Mouse (Mus musculus) CH12.LX (cell line): ENCODE data around the gene Tor3a. TPM values are rescaled to one million over a fixed set of nuclear protein-coding genes. Genes with fewer than 3 reads are reported as not detected.

Source experiments
- DNase-seq: peaks from one replicate; pipeline ENCODE4 v3.0.0-alpha.2; 2013; ENCODE audit errors: extremely low read depth
- H3K27ac ChIP-seq: 2 replicates; pipeline ENCODE4 v1.5.1; 2012; ENCODE audit warnings: low read depth, mild to moderate bottlenecking, control low read depth, moderate library complexity; ENCODE audit not compliant: insufficient read depth
- H3K27me3 ChIP-seq: replicated peaks from 2 replicates; pipeline ENCODE3; 2012; ENCODE audit warnings: inconsistent platforms
- H3K36me3 ChIP-seq, 2 experiments: replicated peaks in 1 of 2; 2 replicates each; pipeline versions ENCODE3 to v1.6.1; 2012; ENCODE audit warnings: inconsistent platforms in 1 of 2, low read length in 1 of 2, mild to moderate bottlenecking in 1 of 2, mixed read lengths in 1 of 2, moderate library complexity in 1 of 2; ENCODE audit not compliant: control insufficient read depth in 1 of 2, insufficient read depth in 1 of 2
- H3K4me1 ChIP-seq, 2 experiments: 2 replicates each; pipeline ENCODE4 v1.6.1; 2012; ENCODE audit warnings: inconsistent platforms in 1 of 2, moderate library complexity in 1 of 2; ENCODE audit not compliant: insufficient read depth in 2 of 2, control insufficient read depth in 1 of 2
- H3K4me2 ChIP-seq: 2 replicates; pipeline ENCODE4 v1.6.1; 2012; ENCODE audit warnings: low read depth, mild to moderate bottlenecking, control low read depth; ENCODE audit not compliant: poor library complexity, insufficient read depth, severe bottlenecking
- H3K4me3 ChIP-seq, 3 experiments: fragments of 150-350 bp in 1 of 3; sonication (generic) in 1 of 3; replicated peaks in 1 of 3; 2 replicates each; pipeline versions ENCODE3 to v1.5.1; 2011 to 2012; ENCODE audit warnings: low read depth in 2 of 3, low read length in 2 of 3, mild to moderate bottlenecking in 2 of 3, moderate library complexity in 2 of 3, control low read depth in 1 of 3, improper control_type of control experiment in 1 of 3, inconsistent platforms in 1 of 3, mixed read lengths in 1 of 3; ENCODE audit not compliant: poor library complexity in 1 of 3
- H3K79me2 ChIP-seq: replicated peaks from 2 replicates; pipeline ENCODE4 v1.6.1; 2012; ENCODE audit warnings: mild to moderate bottlenecking, moderate library complexity; ENCODE audit not compliant: control insufficient read depth, poor library complexity, insufficient read depth, severe bottlenecking; ENCODE audit errors: extremely low read depth
- H3K9ac ChIP-seq: 2 replicates; pipeline ENCODE4 v1.6.1; 2012; ENCODE audit warnings: low read depth, mild to moderate bottlenecking, control low read depth, moderate library complexity; ENCODE audit not compliant: insufficient read depth
- H3K9me3 ChIP-seq: replicated peaks from 2 replicates; pipeline ENCODE3; 2012; ENCODE audit warnings: low read length, inconsistent platforms, mixed read lengths
- BHLHE40 ChIP-seq: IDR thresholded peaks from 2 replicates; pipeline ENCODE4 v1.6.1; 2011; ENCODE audit warnings: mild to moderate bottlenecking, low read depth, low read length, improper control_type of control experiment
- CHD1 ChIP-seq: IDR thresholded peaks from 2 replicates; pipeline ENCODE4 v1.6.1; 2012; ENCODE audit warnings: low read depth, low read length, improper control_type of control experiment, inconsistent platforms
- CHD2 ChIP-seq: IDR thresholded peaks from 2 replicates; pipeline ENCODE4 v1.6.1; 2011; ENCODE audit warnings: low read length, improper control_type of control experiment
- GABPA ChIP-seq: IDR thresholded peaks from 2 replicates; pipeline ENCODE4 v1.6.1; 2012; ENCODE audit warnings: low read depth, low read length, improper control_type of control experiment, inconsistent platforms; ENCODE audit not compliant: insufficient replicate concordance
- IRF4 ChIP-seq: IDR thresholded peaks from 2 replicates; pipeline ENCODE4 v1.6.1; 2014; ENCODE audit warnings: low read depth, mild to moderate bottlenecking, inconsistent platforms, low read length, improper control_type of control experiment
- JUN ChIP-seq: IDR thresholded peaks from 2 replicates; pipeline ENCODE4 v1.6.1; 2011; ENCODE audit warnings: low read depth, mild to moderate bottlenecking, low read length, improper control_type of control experiment, moderate library complexity; ENCODE audit not compliant: insufficient read depth
- KAT2A ChIP-seq: IDR thresholded peaks from 2 replicates; pipeline ENCODE4 v1.6.1; 2012; ENCODE audit warnings: low read length, improper control_type of control experiment, inconsistent platforms; ENCODE audit not compliant: insufficient replicate concordance
- MAFK ChIP-seq: IDR thresholded peaks from 2 replicates; pipeline ENCODE4 v1.6.1; 2011; ENCODE audit warnings: low read length, improper control_type of control experiment; ENCODE audit not compliant: insufficient replicate concordance
- MAX ChIP-seq: IDR thresholded peaks from 2 replicates; pipeline ENCODE4 v1.6.1; 2011; ENCODE audit warnings: low read length, improper control_type of control experiment
- MAZ ChIP-seq: IDR thresholded peaks from 2 replicates; pipeline ENCODE4 v1.6.1; 2012; ENCODE audit warnings: low read depth, mild to moderate bottlenecking, inconsistent platforms, low read length, improper control_type of control experiment, moderate library complexity
- MYC ChIP-seq: IDR thresholded peaks from 2 replicates; pipeline ENCODE4 v1.6.1; 2011; ENCODE audit warnings: low read depth, mild to moderate bottlenecking, improper control_type of control experiment, low read length
- NRF1 ChIP-seq: IDR thresholded peaks from 2 replicates; pipeline ENCODE4 v1.6.1; 2014; ENCODE audit warnings: low read depth, mild to moderate bottlenecking, inconsistent platforms, low read length, improper control_type of control experiment, moderate library complexity
- RAD21 ChIP-seq: IDR thresholded peaks from 2 replicates; pipeline ENCODE4 v1.6.1; 2011; ENCODE audit warnings: low read depth, mild to moderate bottlenecking, low read length, improper control_type of control experiment, moderate library complexity
- RCOR1 ChIP-seq: conservative IDR thresholded peaks from 2 replicates; pipeline ENCODE4 v1.6.1; 2012; ENCODE audit warnings: low read depth, mild to moderate bottlenecking, inconsistent platforms, low read length, improper control_type of control experiment
- SIN3A ChIP-seq: IDR thresholded peaks from 2 replicates; pipeline ENCODE4 v1.6.1; 2012; ENCODE audit warnings: low read length, improper control_type of control experiment, inconsistent platforms
- SMC3 ChIP-seq: IDR thresholded peaks from 2 replicates; pipeline ENCODE4 v1.6.1; 2011; ENCODE audit warnings: low read depth, low read length, improper control_type of control experiment
- TCF12 ChIP-seq: IDR thresholded peaks from 2 replicates; pipeline ENCODE4 v1.6.1; 2014; ENCODE audit warnings: low read depth, mild to moderate bottlenecking, inconsistent platforms, low read length, improper control_type of control experiment
- USF2 ChIP-seq: conservative IDR thresholded peaks from 2 replicates; pipeline ENCODE4 v1.6.1; 2011; ENCODE audit warnings: low read depth, low read length, improper control_type of control experiment
- ZKSCAN1 ChIP-seq: IDR thresholded peaks from 2 replicates; pipeline ENCODE4 v1.6.1; 2012; ENCODE audit warnings: low read depth, inconsistent platforms, low read length, improper control_type of control experiment, borderline replicate concordance
- ZNF384 ChIP-seq: IDR thresholded peaks from 2 replicates; pipeline ENCODE4 v1.6.1; 2012; ENCODE audit warnings: low read depth, low read length, improper control_type of control experiment, inconsistent platforms
- dilution Hi-C: fragments of 300-500 bp; cut with MboI; formaldehyde crosslinking; loops from 2 replicates; pipeline ENCODE4 v1.14.3; 2020; ENCODE audit warnings: low sequenced_read_pairs; ENCODE audit not compliant: extremely low pct_unique_long_range_greater_than_20kb, extremely low pct_ligation_motif_present
- in situ Hi-C: fragments of 300-500 bp; cut with MboI; formaldehyde crosslinking; loops from 3 replicates; pipeline ENCODE4 v1.14.3; 2019; ENCODE audit warnings: low sequenced_read_pairs, low pct_ligation_motif_present, low pct_unique_long_range_greater_than_20kb, mixed read lengths
- polyA plus RNA-seq: library from polyadenylated mRNA; unstranded; fragments of >175 nt; gene quantifications from 2 replicates; pipeline ENCODE4 v1.2.1, GENCODE M21; 2012; ENCODE audit warnings: low read depth; ENCODE audit not compliant: insufficient read length
- total RNA-seq, 2 experiments: library from RNA; depleted of rRNA; stranded (reverse); fragments of 300-350 nt in 1 of 2; fragments of >200 nt in 1 of 2; gene quantifications; 2 replicates each; pipeline ENCODE4 v1.2.3; 2012 to 2014

Tor3a gene
- total and polyA plus RNA-seq, 3 experiments = 37.6 to 85.7 (median 53.8) TPM

GRCm38 (mm10) chr1:156613855-156614530, 60.2 kb downstream of the Tor3a start:
- peaks cover 7 to 21% of the 10 kb centered on the region in 2 experiments for H3K4me1 ChIP-seq
- dilution Hi-C loops (no loop called here), in situ Hi-C loops (no loop called here)
- peaks cover 0 to 8% of the 10 kb centered on the region in 2 experiments for H3K36me3 ChIP-seq
- H3K4me2 ChIP-seq = no peak overlapping the region
- no peaks in the 10 kb centered on the region for H3K9me3 ChIP-seq
- no peak for DNase-seq
- no peak overlapping the region for H3K4me3 ChIP-seq
- no peak for TF ChIP-seq MYC
- peak; percentile 22; the same call in 1 of the 2 replicates for TF ChIP-seq SIN3A
- TF ChIP-seq, all 38 proteins: peak for 1
- Histone ChIP-seq H3K27ac (no peak overlapping the region), H3K79me2 (peaks cover 31% of the 10 kb centered on the region), H3K9ac (no peak overlapping the region), H3K27me3 (no peaks in the 10 kb centered on the region)

DNA sequence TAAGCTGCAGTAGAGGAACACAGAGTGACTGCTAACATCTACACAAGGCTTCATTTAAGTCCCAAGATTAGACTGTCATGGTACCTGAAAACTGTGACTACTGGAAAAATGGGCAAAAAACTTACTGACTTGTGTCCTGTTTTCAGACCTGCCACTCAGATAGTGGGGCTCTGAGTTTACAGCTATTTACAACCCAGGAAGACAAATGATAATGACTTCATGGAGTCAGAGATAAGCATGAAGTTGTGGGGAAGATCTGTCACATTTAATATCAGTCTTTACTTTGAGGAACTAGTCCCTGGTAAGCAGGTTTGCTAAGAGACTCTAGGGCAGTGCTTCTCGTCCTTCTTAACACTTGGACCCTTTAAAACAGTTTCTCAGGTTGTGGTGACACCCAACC, 63.9 kb downstream of the Tor3a start:
- Histone ChIP-seq H3K9me3 (no peaks in the 10 kb centered on the region), H3K4me1 (peaks cover 0 to 30% of the 10 kb centered on the region in 2 experiments; a peak in 3 of 4 replicates), H3K27me3 (no peaks in the 10 kb centered on the region), H3K27ac (no peak overlapping the region), H3K79me2 (0 out of 2 replicates have a peak, but pooled peaks cover under 1% of the 10 kb centered on the region), H3K36me3 (peaks cover 0 to 8% of the 10 kb centered on the region in 2 experiments), H3K9ac (no peak overlapping the region), H3K4me2 (no peak overlapping the region), H3K4me3 (no peak overlapping the region)
- no peak for DNase-seq
- TF ChIP-seq CHD1 = no peak
- TF ChIP-seq MAZ = no peak
- no peak for TF ChIP-seq NRF1
- TF ChIP-seq ZKSCAN1 = no peak
- no peak for TF ChIP-seq GABPA
- TF ChIP-seq IRF4 = no peak
- no peak for TF ChIP-seq RCOR1
- no peak for TF ChIP-seq MAX
- TF ChIP-seq RAD21 = no peak
- TF ChIP-seq JUN = no peak
- no peak for TF ChIP-seq CHD2
- no peak for TF ChIP-seq MAFK
- TF ChIP-seq ZNF384 = no peak
- no peak for TF ChIP-seq USF2
- TF ChIP-seq SMC3 = no peak
- no peak for TF ChIP-seq SIN3A
- TF ChIP-seq BHLHE40 = no peak
- TF ChIP-seq KAT2A = no peak
- no peak for TF ChIP-seq TCF12
- TF ChIP-seq MYC = no peak
- dilution Hi-C loops (no loop called here), in situ Hi-C loops (no loop called here)
